Mouse (Mus musculus) skeletal muscle tissue, adult 2 months (tissue): ENCODE results near the gene Galns.

Experiments
- DNase-seq: peaks from one replicate; pipeline ENCODE4 v3.0.0-alpha.2; 2012; ENCODE audit warnings: low read depth, low spot score

The Galns gene

DNA sequence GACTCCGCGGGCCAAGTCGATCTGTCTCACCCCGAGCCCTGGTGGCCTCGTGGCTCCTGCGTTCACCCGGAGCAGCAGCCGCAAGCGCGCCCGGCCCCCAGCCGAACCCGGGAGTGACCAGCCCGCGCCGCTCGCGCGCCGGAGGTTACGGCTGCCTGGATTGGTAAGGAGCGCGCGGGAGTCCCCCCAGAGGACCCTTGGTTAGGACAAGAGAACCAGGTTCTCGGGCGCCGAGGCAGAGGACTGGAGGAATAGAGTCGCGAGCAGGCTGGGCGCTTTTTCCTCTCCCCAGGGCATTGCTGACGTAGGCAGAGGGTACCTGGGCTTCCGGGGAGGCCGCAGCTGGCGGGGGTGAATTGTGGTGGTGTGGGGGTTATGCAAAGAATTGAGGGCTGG lies 43.2 kb downstream of the Galns start:
- no peak for DNase-seq

DNA sequence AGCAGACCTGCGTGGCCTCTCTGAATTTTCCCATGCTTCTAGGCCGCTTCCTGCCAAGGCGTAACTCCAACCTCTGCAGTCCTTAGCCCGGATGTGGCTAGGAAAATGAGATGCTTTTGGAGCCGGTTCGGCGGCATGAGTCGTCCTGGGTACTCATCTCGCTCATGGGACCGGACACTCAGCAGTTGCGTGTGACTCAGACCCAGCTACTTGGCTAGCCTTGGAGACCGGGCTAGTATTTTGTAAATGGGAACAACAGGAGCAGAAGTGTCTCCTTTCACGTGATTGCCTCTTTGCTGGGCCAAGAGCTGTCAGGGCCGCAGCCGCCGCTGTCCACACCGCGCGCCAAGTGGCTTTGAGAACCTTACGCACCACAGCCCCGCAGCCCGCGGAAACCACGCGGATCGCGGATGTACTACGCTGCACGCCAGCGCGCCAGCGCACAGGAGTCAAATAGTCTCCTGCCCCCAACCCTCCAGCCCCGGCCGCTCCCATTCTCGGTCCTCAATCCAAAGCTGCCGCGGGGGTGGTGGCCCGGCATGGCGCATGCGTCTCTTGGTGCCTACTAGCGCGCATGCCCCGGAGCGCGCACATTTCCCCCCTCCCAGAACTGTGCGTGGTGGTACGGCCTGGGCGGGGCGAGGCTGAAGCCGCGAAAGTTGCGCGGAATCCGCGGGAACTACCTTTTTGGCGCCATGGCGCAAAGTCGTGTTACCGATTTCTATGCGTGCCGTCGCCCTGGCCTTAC lies 43.7 kb downstream of the Galns start, which contains the start of gene Cdt1:
TSS of gene Cdt1 (plus strand) at position 655 of the 748 bp plus-strand sequence.
- peak; percentile 90 for DNase-seq

GRCm38 (mm10) chr8:122566766-122567165 lies 44.5 kb downstream of the Galns start:
- DNase-seq = no peak

DNA sequence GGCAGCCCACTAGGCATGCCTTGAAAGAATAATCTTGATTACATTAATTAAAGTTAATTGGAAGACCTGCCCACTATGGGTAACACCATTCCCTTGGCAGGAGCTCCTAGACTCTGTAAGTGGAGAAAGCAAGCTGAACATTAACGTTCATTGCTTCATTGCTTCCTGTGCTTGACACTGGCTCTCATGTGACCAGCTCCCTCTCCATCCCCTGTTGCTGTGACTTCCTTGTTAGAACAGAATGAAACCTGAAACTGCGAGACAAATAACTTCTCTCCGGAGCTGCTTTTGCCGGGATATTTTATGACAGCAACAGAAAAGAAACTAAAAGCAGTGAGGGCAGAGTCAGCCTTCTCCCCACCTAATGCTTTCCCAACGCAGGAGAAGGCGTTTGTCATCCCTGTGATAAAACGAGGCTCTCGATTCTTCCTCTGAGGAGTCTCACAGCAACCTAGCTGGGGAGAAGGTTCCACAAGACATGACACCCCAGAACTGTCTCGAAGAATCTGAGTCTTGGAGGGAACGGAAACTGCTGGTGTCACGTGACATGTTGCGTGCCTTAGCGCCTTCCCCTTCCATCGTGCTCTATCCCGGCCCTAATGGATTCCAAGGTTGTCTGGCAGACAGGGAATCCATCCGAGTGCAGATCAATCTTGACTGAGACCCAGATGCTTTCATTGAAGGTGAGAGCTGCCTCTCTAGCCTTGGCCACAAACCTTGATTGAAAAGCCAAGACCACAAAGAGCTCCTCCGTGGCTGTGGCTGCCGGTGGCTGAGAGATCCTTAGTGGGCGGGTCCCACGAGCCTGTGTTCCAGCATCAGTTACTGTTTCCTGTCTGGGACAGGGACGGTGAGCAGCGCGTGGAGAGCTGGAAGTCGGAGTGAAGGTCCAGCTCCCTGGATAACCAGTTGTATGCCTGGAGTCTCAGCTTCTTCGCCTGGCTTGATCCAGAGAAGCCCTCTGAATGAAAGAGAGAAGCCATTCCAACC lies 46.6 kb downstream of the Galns start:
- no peak for DNase-seq

GRCm38 (mm10) chr8:122561199-122561598 lies 50.1 kb downstream of the Galns start:
- DNase-seq = no peak

- DNase-seq = no peak
Measured at GRCm38 (mm10) chr8:122558671-122559349, 52.5 kb downstream of the Galns start.

DNA sequence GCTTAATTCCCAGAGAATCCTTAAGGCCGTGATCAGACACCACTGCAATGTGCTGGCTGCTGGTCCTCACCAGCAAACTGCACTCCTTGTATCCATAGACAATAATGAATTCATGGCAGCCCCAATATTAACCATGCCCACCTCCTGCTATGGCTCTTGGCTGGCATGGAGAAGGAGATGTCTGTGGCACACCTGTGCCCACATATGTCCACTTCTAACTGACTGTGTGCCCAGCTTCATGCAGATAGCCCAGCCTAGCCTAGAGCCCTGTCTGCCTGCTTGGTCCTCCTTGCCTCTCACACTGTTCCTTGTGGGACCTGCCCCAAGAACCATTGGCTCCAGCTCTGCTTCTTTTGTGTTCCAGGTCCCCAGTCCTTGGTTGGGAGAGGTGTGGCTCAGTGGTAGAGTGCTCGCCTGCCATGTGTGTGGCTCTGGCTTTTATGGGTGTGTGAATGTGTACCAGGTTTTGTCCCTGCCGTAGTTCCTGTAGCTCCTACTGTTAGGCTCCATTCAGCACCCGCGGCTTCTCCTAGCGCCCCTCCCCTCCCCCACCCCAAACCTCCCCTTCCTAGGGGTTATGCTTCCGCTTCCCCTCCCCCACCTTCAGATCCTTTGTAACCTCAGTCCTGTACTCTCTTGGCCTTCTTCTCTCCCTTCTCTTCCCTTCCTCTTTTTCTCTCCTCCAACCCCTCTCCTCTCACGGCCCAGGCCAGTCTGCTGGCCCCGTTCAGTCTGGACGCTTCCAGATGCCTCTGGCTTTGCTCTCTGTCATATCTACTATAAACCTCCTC lies 53.8 kb downstream of the Galns start:
- no peak for DNase-seq

DNA sequence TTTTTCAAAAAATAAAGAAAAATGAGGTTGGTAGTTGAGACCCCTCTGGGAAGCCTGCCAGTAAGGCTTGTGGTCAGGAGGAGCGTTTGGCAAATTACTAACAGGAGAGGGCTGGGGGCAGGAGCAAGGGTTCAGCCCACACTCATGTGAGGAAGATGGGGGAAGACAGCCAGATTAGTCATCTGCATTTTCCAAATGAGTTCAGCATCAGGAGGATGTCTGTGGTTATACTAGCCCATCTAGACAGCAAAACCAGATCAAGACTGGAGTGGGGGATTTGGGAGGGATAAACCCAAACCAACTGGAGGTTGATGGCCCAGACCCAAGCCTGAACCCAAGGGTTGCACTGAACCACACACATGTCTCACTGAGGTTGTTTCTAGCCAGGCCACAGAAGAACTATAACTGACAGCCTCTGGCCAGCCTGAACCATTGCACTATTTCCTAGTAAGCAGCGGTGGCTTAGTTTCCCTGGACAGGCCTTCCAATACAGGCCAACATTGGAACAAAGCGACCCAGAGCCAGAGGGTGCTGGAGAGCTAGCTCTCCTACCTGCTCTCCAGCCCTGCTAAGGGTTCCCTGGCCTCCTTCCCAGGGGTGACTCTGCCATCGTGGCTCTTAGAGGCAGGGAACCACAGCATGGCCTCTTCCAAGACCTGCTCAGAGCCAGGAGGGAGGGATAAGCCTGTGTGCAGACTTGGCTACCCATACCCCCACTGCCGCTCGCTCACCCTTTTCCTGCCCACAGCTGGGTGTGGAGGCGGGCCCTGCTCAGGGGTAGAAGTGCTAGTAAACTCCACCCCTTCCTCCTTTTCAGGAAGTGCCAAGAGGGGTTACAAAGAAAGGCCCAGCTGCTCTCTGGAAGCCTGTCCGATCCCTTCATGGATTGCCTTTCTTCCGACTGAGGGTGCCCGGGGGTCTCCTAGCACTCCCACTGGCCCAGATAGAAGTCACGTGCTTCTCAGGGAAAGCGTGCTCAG lies 54.9 kb downstream of the Galns start:
- peak; percentile 56 for DNase-seq

GRCm38 (mm10) chr8:122554786-122555185 lies 56.5 kb downstream of the Galns start:
- no peak for DNase-seq

GRCm38 (mm10) chr8:122551265-122552051 lies 59.8 kb downstream of the Galns start, which contains the start of gene Piezo1:
Piezo1 (minus strand) TSS chr8:122551329.
- peak; percentile 88 for DNase-seq

GRCm38 (mm10) chr8:122550995-122551264 lies 60.3 kb downstream of the Galns start:
- DNase-seq = no peak

GRCm38 (mm10) chr8:122550234-122550994 lies 60.8 kb downstream of the Galns start:
- DNase-seq = no peak

- no peak for DNase-seq
Measured at GRCm38 (mm10) chr8:122548891-122549439, 62.3 kb downstream of the Galns start.

DNA sequence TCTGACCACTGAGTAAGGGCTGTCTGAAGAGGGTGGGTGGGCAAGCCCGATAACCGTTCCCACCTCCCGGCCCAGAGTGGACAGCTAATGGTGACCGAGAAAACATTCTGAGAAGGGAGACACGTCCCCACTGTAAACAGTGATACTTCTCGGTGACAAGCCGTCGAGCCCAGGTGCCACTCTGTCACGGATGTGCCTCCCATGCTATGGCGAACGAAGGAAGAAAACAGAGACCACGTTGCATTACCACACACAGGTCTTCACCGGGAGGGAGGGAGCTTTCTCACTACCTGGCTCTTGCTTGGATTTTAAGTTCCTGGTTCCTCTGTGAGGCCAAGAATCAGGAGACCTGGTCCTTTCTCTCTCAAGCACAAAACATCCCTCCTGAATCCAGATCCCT lies 62.9 kb downstream of the Galns start:
- no peak for DNase-seq

- peak; percentile 54 for DNase-seq
Measured at GRCm38 (mm10) chr8:122547815-122548214, 63.4 kb downstream of the Galns start.

- DNase-seq = no peak
Measured at GRCm38 (mm10) chr8:122546811-122547453, 64.3 kb downstream of the Galns start.

- no peak for DNase-seq
Measured at GRCm38 (mm10) chr8:122546066-122546755, 65.1 kb downstream of the Galns start.
